Mouse (Mus musculus): ENCODE results near the gene Dennd4a. TPM values are rescaled to one million over a fixed set of nuclear protein-coding genes. Genes with fewer than 3 reads are reported as not detected.
"Not testable (repeated sequence)": the region's sequence is repeated elsewhere in the genome, so short reads cannot be mapped to it uniquely, and the experiment has no call there.

The Dennd4a gene
- polyA plus RNA-seq, 1 experiment from 2014 or later = 4.8 TPM

DNA sequence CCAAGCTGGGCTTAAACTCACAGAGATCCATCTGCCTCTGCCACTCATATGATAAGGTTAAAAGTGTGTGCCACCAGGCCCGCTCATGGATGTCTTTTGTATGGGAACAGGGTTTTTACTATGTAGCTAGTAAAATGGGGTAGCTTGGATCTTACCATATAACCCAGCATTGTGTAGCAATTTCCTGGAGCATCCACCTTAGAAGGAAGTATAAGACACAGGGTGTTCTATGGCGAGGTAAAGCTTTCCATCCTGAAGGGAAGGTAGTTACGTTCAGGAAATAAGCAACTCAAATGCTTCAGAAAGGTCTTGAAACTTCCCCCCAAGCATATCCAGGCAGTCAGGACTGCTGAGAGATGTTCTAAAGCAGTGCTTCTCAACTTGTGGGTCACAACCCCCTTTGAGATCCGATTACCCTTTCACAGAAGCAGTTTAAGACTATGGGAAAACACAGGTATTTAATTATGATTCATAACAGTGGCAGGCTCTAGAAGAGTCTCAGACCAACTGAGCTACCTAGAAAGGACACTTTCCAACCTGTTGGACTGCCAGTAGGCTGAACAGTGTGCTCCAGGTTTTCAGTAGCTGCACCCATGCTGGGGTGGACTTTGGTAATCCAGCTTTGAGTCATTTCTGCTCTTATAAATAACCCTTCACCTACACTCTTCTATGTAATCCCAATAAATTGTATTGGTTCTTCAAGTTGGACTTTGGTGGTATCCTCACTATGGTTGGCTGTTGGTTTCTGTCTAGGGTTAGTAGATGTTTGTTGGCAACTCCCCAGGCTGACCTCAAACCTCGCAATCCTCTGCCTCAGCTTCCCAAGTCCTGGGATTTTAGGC, 7.5 kb upstream of the Dennd4a start:
- H3K9ac ChIP-seq = no peak overlapping the region
- 81% methylated on average over 5 of the region's 5 CpGs for WGBS

DNA sequence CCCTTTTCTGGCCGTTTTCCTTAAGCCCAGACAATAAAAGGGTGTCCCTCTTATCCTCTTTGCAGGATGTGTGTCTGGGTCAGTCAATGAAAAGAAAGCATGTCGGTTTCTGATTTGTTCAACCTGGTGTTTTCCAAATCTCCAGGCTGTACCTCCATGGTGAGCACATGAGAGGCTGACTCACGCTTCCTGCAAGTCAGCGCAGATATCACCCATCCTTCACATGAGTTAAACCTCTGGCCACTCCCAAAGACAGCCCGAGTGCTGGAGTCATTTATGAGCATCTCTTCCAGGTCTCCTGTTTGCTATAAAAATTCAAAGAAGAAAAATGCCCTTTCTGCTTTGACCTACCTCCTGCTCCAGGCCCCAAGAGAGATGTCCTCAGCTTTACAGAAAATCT, 5.3 kb upstream of the Dennd4a start:
- H3K9ac ChIP-seq = no peak overlapping the region
- peaks cover 3% of the 10 kb centered on the region; the same call in 1 of the 2 replicates for H3K4me1 ChIP-seq (replicated peaks)
- no peak for ATAC-seq (replicated peaks; ENCODE audit: insufficient number of reproducible peaks, insufficient read depth, low FRiP score, low read depth)
- H3K4me2 ChIP-seq = no peak overlapping the region
- H3K27me3 ChIP-seq = no peaks in the 10 kb centered on the region
- WGBS = 54% methylated on average over 5 of the region's 5 CpGs
- no peak overlapping the region for H3K27ac ChIP-seq
- no peaks in the 10 kb centered on the region for H3K9me3 ChIP-seq (replicated peaks)
- no peaks in the 10 kb centered on the region for H3K36me3 ChIP-seq
- H3K4me3 ChIP-seq = no peak overlapping the region

More for the DNA sequence above, 7.5 kb upstream of the Dennd4a start:
- no peak for ATAC-seq (replicated peaks; ENCODE audit: insufficient number of reproducible peaks, insufficient read depth, low FRiP score, low read depth)
- Histone ChIP-seq H3K27ac (no peak overlapping the region), H3K36me3 (no peaks in the 10 kb centered on the region), H3K27me3 (no peaks in the 10 kb centered on the region), H3K4me3 (no peak overlapping the region), H3K4me1 (replicated peaks) (no peaks in the 10 kb centered on the region), H3K9me3 (replicated peaks) (no peaks in the 10 kb centered on the region), H3K4me2 (no peak overlapping the region)

DNA sequence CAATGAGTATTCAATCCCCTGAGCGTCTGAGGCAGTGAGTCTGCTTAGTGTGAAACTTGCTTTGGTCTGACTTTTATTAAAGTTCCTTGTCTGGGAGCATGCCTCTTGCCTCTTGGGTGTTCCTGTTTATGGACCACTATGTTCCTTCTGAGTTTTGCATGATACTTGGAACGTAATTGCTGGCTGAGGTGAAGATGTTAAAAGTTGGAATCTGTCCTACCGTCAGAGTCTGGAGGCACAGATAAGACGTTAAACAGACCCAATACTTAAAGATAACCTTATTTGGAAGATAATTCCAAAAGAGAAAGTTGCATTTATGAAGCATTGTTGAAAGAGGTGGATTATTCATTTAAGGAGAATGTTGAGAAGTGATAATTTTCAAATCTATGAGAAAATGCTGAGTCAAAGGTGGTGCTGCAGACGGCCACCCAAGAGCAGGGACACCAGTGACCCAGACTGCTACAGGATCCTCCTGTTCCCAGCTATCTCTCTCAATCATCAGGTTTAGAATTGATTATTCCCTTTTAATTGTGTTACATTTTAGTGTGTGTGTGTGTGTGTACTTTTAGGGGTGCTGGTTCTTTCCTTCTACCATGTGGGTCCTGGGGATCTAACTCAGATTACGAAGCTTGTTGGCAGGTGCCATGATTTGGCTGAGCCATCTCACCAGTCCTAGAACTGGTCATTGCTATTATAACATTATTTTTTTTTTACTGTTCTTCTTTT, 4.6 kb upstream of the Dennd4a start:
- WGBS = 47% methylated on average over 6 of the region's 6 CpGs
- Histone ChIP-seq H3K27ac (no peak overlapping the region), H3K4me2 (no peak overlapping the region), H3K9me3 (replicated peaks) (no peaks in the 10 kb centered on the region), H3K4me1 (replicated peaks) (peaks cover 3% of the 10 kb centered on the region; the same call in 1 of the 2 replicates), H3K27me3 (no peaks in the 10 kb centered on the region), H3K9ac (no peak overlapping the region), H3K4me3 (no peak overlapping the region), H3K36me3 (no peaks in the 10 kb centered on the region)
- ATAC-seq (replicated peaks; ENCODE audit: insufficient number of reproducible peaks, insufficient read depth, low FRiP score, low read depth) = no peak

- no peak for ATAC-seq (replicated peaks; ENCODE audit: insufficient number of reproducible peaks, insufficient read depth, low FRiP score, low read depth)
- no peaks in the 10 kb centered on the region for H3K27me3 ChIP-seq
- H3K36me3 ChIP-seq = no peaks in the 10 kb centered on the region
- H3K4me1 ChIP-seq (replicated peaks) = peaks cover 5% of the 10 kb centered on the region
- no peaks in the 10 kb centered on the region for H3K9me3 ChIP-seq (replicated peaks)
- WGBS = 69% methylated on average over 14 of the region's 14 CpGs
- no peak overlapping the region for H3K4me3 ChIP-seq
- no peak overlapping the region for H3K4me2 ChIP-seq
- H3K9ac ChIP-seq = no peak overlapping the region
- H3K27ac ChIP-seq = no peak overlapping the region
These were observed 3.9 kb upstream of the Dennd4a start for GRCm38 (mm10) chr9:64807061-64807808.

DNA sequence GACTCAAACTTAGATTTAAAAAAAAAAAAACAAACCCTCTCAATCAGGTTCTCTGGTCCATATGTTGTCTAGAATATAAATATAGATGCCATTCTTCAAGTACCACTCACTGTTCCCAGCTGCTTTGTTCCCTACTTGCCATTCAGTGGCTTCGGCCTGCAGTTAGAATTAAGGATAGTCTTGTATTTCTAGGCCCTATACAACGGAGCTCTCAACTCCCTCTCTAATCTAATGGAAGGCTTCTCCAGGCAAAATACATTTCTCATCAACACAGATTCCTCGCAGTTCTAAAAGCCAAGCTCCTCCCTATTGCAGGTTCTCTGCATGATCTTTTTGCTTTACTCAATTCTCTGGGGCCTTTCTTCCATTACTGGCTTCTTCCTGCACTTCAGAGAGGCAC, 1.3 kb upstream of the Dennd4a start:
- Histone ChIP-seq H3K4me2 (no peak overlapping the region), H3K36me3 (no peaks in the 10 kb centered on the region), H3K4me1 (replicated peaks) (peaks cover 8% of the 10 kb centered on the region), H3K27ac (no peak overlapping the region), H3K27me3 (no peaks in the 10 kb centered on the region), H3K4me3 (no peak overlapping the region), H3K9me3 (replicated peaks) (no peaks in the 10 kb centered on the region), H3K9ac (no peak overlapping the region)
- ATAC-seq (replicated peaks; ENCODE audit: insufficient number of reproducible peaks, insufficient read depth, low FRiP score, low read depth) = no peak
- 75% methylated on average over 3 of the region's 3 CpGs for WGBS

DNA sequence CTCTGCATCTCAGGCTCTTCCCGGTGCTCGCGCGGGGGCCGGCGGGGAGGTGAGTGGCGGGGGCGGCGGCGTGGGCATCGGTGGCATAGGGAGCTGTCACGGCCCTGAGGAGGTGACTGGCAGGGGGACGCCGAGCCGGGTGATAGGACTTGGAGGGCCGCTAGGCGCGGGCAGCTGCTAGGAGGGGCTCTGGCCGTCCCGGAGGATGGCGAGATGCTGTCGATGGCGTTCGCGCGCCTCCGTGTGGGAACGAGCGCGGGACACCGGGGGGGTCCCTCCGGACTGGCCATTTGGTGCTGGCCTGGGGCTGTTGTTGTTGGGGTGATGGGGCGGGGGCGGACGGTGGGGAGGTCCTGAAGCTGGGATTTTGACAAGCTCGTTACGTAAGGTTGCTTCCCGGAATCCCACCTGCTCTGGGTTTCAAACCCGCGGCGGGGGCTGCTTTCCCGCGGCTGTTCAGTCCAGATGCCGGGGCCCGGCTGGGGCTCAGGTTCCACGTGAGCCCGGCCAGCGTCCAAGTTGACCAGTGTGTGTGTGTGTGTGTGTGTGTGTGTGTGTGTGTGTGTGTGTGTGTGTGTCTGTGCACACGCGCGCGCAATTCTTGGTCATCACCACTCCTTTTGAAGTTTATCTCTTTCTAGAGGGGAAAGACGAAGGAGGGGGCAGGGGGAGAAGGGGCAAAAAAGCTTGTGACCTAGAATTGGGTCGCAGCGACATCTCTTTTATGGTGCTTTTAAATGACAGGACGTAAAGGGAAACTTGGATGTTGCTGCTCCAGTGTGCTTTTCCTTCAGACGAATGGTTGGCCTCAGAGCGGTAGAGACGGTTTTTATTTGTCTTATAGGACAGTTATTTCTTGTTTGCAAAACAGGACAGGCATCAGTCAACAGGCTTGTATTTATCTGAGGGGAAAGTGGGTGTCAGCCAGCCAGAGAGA, 666 bp downstream of the Dennd4a start:
- Histone ChIP-seq H3K9ac (peak overlapping the region; percentile 73), H3K27me3 (no peaks in the 10 kb centered on the region), H3K4me1 (replicated peaks) (peaks cover 8% of the 10 kb centered on the region), H3K9me3 (replicated peaks) (no peaks in the 10 kb centered on the region), H3K36me3 (no peaks in the 10 kb centered on the region), H3K27ac (peak overlapping the region; percentile 94), H3K4me2 (peak overlapping the region; percentile 90), H3K4me3 (peak overlapping the region; percentile 98)
- WGBS = under 1% methylated on average over 59 of the region's 59 CpGs
- ATAC-seq (replicated peaks; ENCODE audit: insufficient number of reproducible peaks, insufficient read depth, low FRiP score, low read depth) = peak; percentile 68

DNA sequence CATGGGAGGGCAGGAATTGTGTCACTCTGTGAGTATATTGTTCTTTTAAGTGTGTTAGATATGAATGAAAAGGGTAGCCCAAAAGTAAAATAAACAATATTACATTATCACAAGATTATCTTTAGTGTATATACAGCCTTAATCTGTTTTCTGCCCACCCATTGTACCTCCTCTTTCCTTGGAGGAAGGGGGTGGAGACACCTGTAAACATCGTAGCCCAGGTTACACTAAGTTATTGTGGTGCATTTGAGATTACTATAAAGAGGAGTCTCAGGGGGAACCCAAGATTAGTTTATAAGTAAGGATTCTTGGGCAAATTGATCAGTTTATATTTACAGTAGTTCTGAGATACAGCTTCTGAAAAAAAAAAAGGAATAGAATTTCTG, 1.3 kb downstream of the Dennd4a start:
- 40% methylated on average over 1 of the region's 1 CpGs for WGBS
- Histone ChIP-seq H3K36me3 (no peaks in the 10 kb centered on the region), H3K4me2 (peak overlapping the region; percentile 90), H3K4me3 (peak overlapping the region; percentile 98), H3K4me1 (replicated peaks) (peaks cover 8% of the 10 kb centered on the region), H3K9me3 (replicated peaks) (no peaks in the 10 kb centered on the region), H3K27me3 (no peaks in the 10 kb centered on the region), H3K9ac (peak overlapping the region; percentile 73; the same call in 1 of the 2 replicates), H3K27ac (0 out of 2 replicates have a peak overlapping the region, but pooled peaks have one; percentile 94)
- no peak for ATAC-seq (replicated peaks; ENCODE audit: insufficient number of reproducible peaks, insufficient read depth, low FRiP score, low read depth)

- no peak overlapping the region for H3K9ac ChIP-seq
- 79% methylated on average over 6 of the region's 6 CpGs for whole genome bisulfite sequencing
- no peak overlapping the region for H3K27ac ChIP-seq
- ATAC-seq (replicated peaks; ENCODE audit: insufficient number of reproducible peaks, insufficient read depth, low FRiP score, low read depth) = no peak
- no peak overlapping the region for H3K4me2 ChIP-seq
- H3K27me3 ChIP-seq = no peaks in the 10 kb centered on the region
- H3K36me3 ChIP-seq = no peaks in the 10 kb centered on the region
- H3K4me3 ChIP-seq = no peak overlapping the region
- H3K9me3 ChIP-seq (replicated peaks) = no peaks in the 10 kb centered on the region
- H3K4me1 ChIP-seq (replicated peaks) = peaks cover 8% of the 10 kb centered on the region
These were observed 3.1 kb downstream of the Dennd4a start for GRCm38 (mm10) chr9:64814273-64814672.

GRCm38 (mm10) chr9:64819686-64820085, 8.5 kb downstream of the Dennd4a start:
- H3K4me1 ChIP-seq (replicated peaks); H3K9ac ChIP-seq; H3K27ac ChIP-seq; H3K4me2 ChIP-seq; H3K27me3 ChIP-seq; ATAC-seq (replicated peaks; ENCODE audit: insufficient number of reproducible peaks, insufficient read depth, low FRiP score, low read depth); H3K4me3 ChIP-seq; H3K36me3 ChIP-seq; H3K9me3 ChIP-seq (replicated peaks): not testable (repeated sequence)
- WGBS = 93% methylated on average over 4 of the region's 4 CpGs

DNA sequence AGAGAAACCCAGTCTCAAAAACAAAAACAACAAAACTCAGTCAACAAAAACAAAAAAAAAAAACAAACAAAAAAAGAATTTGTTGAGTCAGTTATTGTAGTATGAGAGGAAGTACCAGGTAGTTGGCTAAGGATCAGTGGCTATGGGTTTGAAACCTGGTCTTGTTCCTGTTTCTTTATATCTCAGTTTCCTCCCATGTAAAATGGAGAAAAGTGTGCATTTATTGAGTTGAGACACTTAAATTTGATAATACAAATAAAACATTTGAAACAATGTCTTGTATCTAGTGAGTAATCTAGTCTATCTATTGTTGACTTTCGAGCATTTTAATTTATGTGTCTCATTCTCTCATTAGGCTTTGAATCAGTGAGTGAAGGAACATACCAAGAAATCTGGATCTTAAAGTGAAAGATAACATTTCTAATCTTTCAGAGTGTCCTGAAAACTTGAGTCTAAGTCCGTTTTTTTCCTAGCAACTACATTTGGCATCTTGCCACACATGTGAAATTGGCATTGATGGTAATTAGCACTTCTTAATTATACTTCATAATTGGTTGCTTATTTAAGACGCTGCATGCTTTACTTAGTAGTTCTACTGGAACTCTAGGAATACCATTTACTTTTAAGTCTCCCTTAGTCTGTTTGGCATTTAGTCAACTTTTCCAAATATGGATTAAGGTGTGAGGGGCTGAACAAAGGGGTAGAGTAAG, 9.1 kb downstream of the Dennd4a start:
- no peak overlapping the region for H3K9ac ChIP-seq
- no peaks in the 10 kb centered on the region for H3K36me3 ChIP-seq
- no peak overlapping the region for H3K4me2 ChIP-seq
- H3K9me3 ChIP-seq (replicated peaks) = no peaks in the 10 kb centered on the region
- no peaks in the 10 kb centered on the region for H3K27me3 ChIP-seq
- ATAC-seq (replicated peaks; ENCODE audit: insufficient number of reproducible peaks, insufficient read depth, low FRiP score, low read depth) = no peak
- no peaks in the 10 kb centered on the region for H3K4me1 ChIP-seq (replicated peaks)
- no peak overlapping the region for H3K4me3 ChIP-seq
- 72% methylated on average over 3 of the region's 3 CpGs for WGBS
- no peak overlapping the region for H3K27ac ChIP-seq

Measured in heart, embryonic 15.5 days (tissue).